Mouse (Mus musculus): ENCODE data around the gene Arhgef19. TPM values are rescaled to one million over a fixed set of nuclear protein-coding genes. Genes with fewer than 3 reads are reported as not detected.

Arhgef19 gene
- 1 to 10 TPM; 4.6 to 5.1 TPM for total RNA-seq (2021)

- peak; percentile 90 for DNase-seq
Measured at GRCm38 (mm10) chr4:141239388-141240125, at the start of gene Arhgef19. Gene Arhgef19, plus strand, starts transcription at chr4:141239499.

- no peak for DNase-seq
Measured at GRCm38 (mm10) chr4:141191294-141191693, 48.0 kb upstream of the Arhgef19 start.

GRCm38 (mm10) chr4:141194553-141194952, 44.7 kb upstream of the Arhgef19 start:
- no peak for DNase-seq

GRCm38 (mm10) chr4:141196981-141197685, 42.2 kb upstream of the Arhgef19 start:
- DNase-seq = no peak

- DNase-seq = no peak
Measured at GRCm38 (mm10) chr4:141197686-141198035, 41.6 kb upstream of the Arhgef19 start.

GRCm38 (mm10) chr4:141200906-141201305, 38.4 kb upstream of the Arhgef19 start:
- peak; percentile 45 for DNase-seq

GRCm38 (mm10) chr4:141202192-141202591, 37.1 kb upstream of the Arhgef19 start:
- no peak for DNase-seq

- DNase-seq = peak; percentile 50
Measured at GRCm38 (mm10) chr4:141204580-141205061, 34.7 kb upstream of the Arhgef19 start.

GRCm38 (mm10) chr4:141207081-141207480, 32.2 kb upstream of the Arhgef19 start:
- DNase-seq = no peak

GRCm38 (mm10) chr4:141210524-141211219, 28.6 kb upstream of the Arhgef19 start:
- no peak for DNase-seq

- no peak for DNase-seq
Measured at GRCm38 (mm10) chr4:141211646-141212045, 27.7 kb upstream of the Arhgef19 start.

GRCm38 (mm10) chr4:141212892-141213291, 26.4 kb upstream of the Arhgef19 start:
- DNase-seq = no peak

- DNase-seq = no peak
Measured at GRCm38 (mm10) chr4:141213342-141213741, 26.0 kb upstream of the Arhgef19 start.

GRCm38 (mm10) chr4:141213770-141214336, 25.4 kb upstream of the Arhgef19 start, which contains the start of gene Rsg1:
Gene Rsg1, plus strand, starts transcription at chr4:141213956.
- DNase-seq = peak; percentile 96

- DNase-seq = peak; percentile 28
Measured at GRCm38 (mm10) chr4:141214337-141214851, 24.9 kb upstream of the Arhgef19 start.

GRCm38 (mm10) chr4:141219583-141220213, 19.6 kb upstream of the Arhgef19 start:
- no peak for DNase-seq

- DNase-seq = no peak
Measured at GRCm38 (mm10) chr4:141221848-141222247, 17.5 kb upstream of the Arhgef19 start.

GRCm38 (mm10) chr4:141222752-141223151, 16.5 kb upstream of the Arhgef19 start:
- DNase-seq = no peak

- no peak for DNase-seq
Measured at GRCm38 (mm10) chr4:141228687-141229086, 10.6 kb upstream of the Arhgef19 start.

GRCm38 (mm10) chr4:141233196-141233595, 6.1 kb upstream of the Arhgef19 start:
- DNase-seq = no peak

GRCm38 (mm10) chr4:141235537-141236111, 3.7 kb upstream of the Arhgef19 start:
- no peak for DNase-seq

- no peak for DNase-seq
Measured at GRCm38 (mm10) chr4:141236856-141237255, 2.4 kb upstream of the Arhgef19 start.

Measured in heart, postnatal 4 days (tissue).